Mouse (Mus musculus) skeletal muscle tissue, adult 2 months (tissue): ENCODE measurements at regions not wholly inside any gene's neighbourhood (a gene's known extent, or its start where the extent isn't known, plus 50 kb on each side); places are given as distances from the start of the nearest gene placed in this dataset.

Experiments used
- DNase-seq: peaks from one replicate; pipeline ENCODE4 v3.0.0-alpha.2; 2012; ENCODE audit warnings: low read depth, low spot score

- DNase-seq, result no peak
These were observed 252.7 kb upstream of the Dio3 start for GRCm38 (mm10) chr12:110026033-110026750.

- DNase-seq, result no peak
These were observed 251.5 kb upstream of the Dio3 start for GRCm38 (mm10) chr12:110027345-110027744.

GRCm38 (mm10) chr12:110027976-110028375 is 250.9 kb upstream of the Dio3 start:
- DNase-seq, result no peak

GRCm38 (mm10) chr12:110028646-110029045 is 250.2 kb upstream of the Dio3 start:
- no peak for DNase-seq

- no peak for DNase-seq
These were observed 247.5 kb upstream of the Dio3 start for GRCm38 (mm10) chr12:110031326-110031725.

GRCm38 (mm10) chr12:110035171-110035570 is 243.7 kb upstream of the Dio3 start:
- no peak for DNase-seq

- no peak for DNase-seq
These were observed 238.2 kb upstream of the Dio3 start for GRCm38 (mm10) chr12:110040682-110041081.

- DNase-seq, result no peak
These were observed 237.1 kb upstream of the Dio3 start for GRCm38 (mm10) chr12:110041782-110042181.

- DNase-seq, result no peak
These were observed 234.6 kb upstream of the Dio3 start for GRCm38 (mm10) chr12:110044266-110044665.

GRCm38 (mm10) chr12:110044721-110045120 is 234.1 kb upstream of the Dio3 start:
- no peak for DNase-seq

GRCm38 (mm10) chr12:110045770-110046330 is 233.0 kb upstream of the Dio3 start:
- DNase-seq, result no peak

GRCm38 (mm10) chr12:110046613-110047012 is 232.3 kb upstream of the Dio3 start:
- no peak for DNase-seq

- no peak for DNase-seq
These were observed 231.2 kb upstream of the Dio3 start for GRCm38 (mm10) chr12:110047466-110048250.

- no peak for DNase-seq
These were observed 229.6 kb upstream of the Dio3 start for GRCm38 (mm10) chr12:110049154-110049736.

GRCm38 (mm10) chr12:110059321-110059720 is 219.5 kb upstream of the Dio3 start:
- DNase-seq, result no peak

GRCm38 (mm10) chr12:110061961-110062360 is 216.9 kb upstream of the Dio3 start:
- DNase-seq, result no peak

GRCm38 (mm10) chr12:110063013-110063412 is 215.9 kb upstream of the Dio3 start:
- DNase-seq, result no peak

- DNase-seq, result no peak
These were observed 212.4 kb upstream of the Dio3 start for GRCm38 (mm10) chr12:110066361-110066885.

GRCm38 (mm10) chr12:110070506-110070905 is 208.4 kb upstream of the Dio3 start:
- DNase-seq, result no peak

GRCm38 (mm10) chr12:110071823-110072222 is 207.0 kb upstream of the Dio3 start:
- no peak for DNase-seq

GRCm38 (mm10) chr12:110074921-110075320 is 203.9 kb upstream of the Dio3 start:
- DNase-seq, result no peak
